Mouse (Mus musculus): ENCODE measurements at regions not wholly inside any gene's neighbourhood (a gene's known extent, or its start where the extent isn't known, plus 50 kb on each side); places are given as distances from the start of the nearest gene placed in this dataset.

- H3K9me3 ChIP-seq (replicated peaks): no peaks in the 10 kb centered on the region
- H3K27ac ChIP-seq (replicated peaks): no peak overlapping the region
- no peak for ATAC-seq (ENCODE audit: insufficient number of reproducible peaks, low FRiP score, low TSS enrichment, low read depth)
- WGBS: 83% methylated on average over 6 of the region's 6 CpGs
- H3K36me3 ChIP-seq: no peaks in the 10 kb centered on the region
- H3K4me2 ChIP-seq (replicated peaks): no peak overlapping the region
- no peak overlapping the region for H3K4me3 ChIP-seq (replicated peaks)
- no peaks in the 10 kb centered on the region for H3K4me1 ChIP-seq
- no peak overlapping the region for H3K9ac ChIP-seq
- H3K27me3 ChIP-seq: no peaks in the 10 kb centered on the region
Observed at GRCm38 (mm10) chr9:94378291-94378690, 159.6 kb downstream of the 1190002N15Rik start.

- no peaks in the 10 kb centered on the region for H3K9me3 ChIP-seq (replicated peaks)
- H3K9ac ChIP-seq: no peak overlapping the region
- WGBS: 58% methylated on average over 7 of the region's 7 CpGs
- H3K4me1 ChIP-seq: no peaks in the 10 kb centered on the region
- ATAC-seq (ENCODE audit: insufficient number of reproducible peaks, low FRiP score, low TSS enrichment, low read depth): no peak
- H3K27ac ChIP-seq (replicated peaks): no peak overlapping the region
- no peaks in the 10 kb centered on the region for H3K27me3 ChIP-seq
- no peaks in the 10 kb centered on the region for H3K36me3 ChIP-seq
- H3K4me2 ChIP-seq (replicated peaks): no peak overlapping the region
- H3K4me3 ChIP-seq (replicated peaks): no peak overlapping the region
Observed at GRCm38 (mm10) chr9:94377346-94378039, 160.4 kb downstream of the 1190002N15Rik start.

GRCm38 (mm10) chr9:94370976-94371375 is 166.9 kb downstream of the 1190002N15Rik start:
- no peak for ATAC-seq (ENCODE audit: insufficient number of reproducible peaks, low FRiP score, low TSS enrichment, low read depth)
- Histone ChIP-seq H3K27me3 (no peaks in the 10 kb centered on the region), H3K36me3 (no peaks in the 10 kb centered on the region), H3K4me3 (replicated peaks) (no peak overlapping the region), H3K4me2 (replicated peaks) (no peak overlapping the region), H3K9me3 (replicated peaks) (no peaks in the 10 kb centered on the region), H3K9ac (no peak overlapping the region), H3K27ac (replicated peaks) (no peak overlapping the region), H3K4me1 (no peaks in the 10 kb centered on the region)
- 71% methylated on average over 2 of the region's 2 CpGs for WGBS

- H3K27me3 ChIP-seq: no peaks in the 10 kb centered on the region
- no peak for ATAC-seq (ENCODE audit: insufficient number of reproducible peaks, low FRiP score, low TSS enrichment, low read depth)
- H3K9me3 ChIP-seq (replicated peaks): no peaks in the 10 kb centered on the region
- H3K4me1 ChIP-seq: no peaks in the 10 kb centered on the region
- H3K4me2 ChIP-seq (replicated peaks): no peak overlapping the region
- H3K36me3 ChIP-seq: no peaks in the 10 kb centered on the region
- no peak overlapping the region for H3K27ac ChIP-seq (replicated peaks)
- WGBS: 77% methylated on average over 7 of the region's 7 CpGs
- no peak overlapping the region for H3K9ac ChIP-seq
- no peak overlapping the region for H3K4me3 ChIP-seq (replicated peaks)
Observed at GRCm38 (mm10) chr9:94368231-94368936, 169.5 kb downstream of the 1190002N15Rik start.

- 41% methylated on average over 7 of the region's 7 CpGs for WGBS
- Histone ChIP-seq H3K27me3 (no peaks in the 10 kb centered on the region), H3K4me3 (replicated peaks) (no peak overlapping the region), H3K9me3 (replicated peaks) (no peaks in the 10 kb centered on the region), H3K27ac (replicated peaks) (no peak overlapping the region), H3K4me1 (peaks cover 3% of the 10 kb centered on the region; the same call in 1 of the 2 replicates), H3K9ac (no peak overlapping the region), H3K4me2 (replicated peaks) (no peak overlapping the region), H3K36me3 (no peaks in the 10 kb centered on the region)
- no peak; the same call in 1 of the 2 replicates for ATAC-seq (ENCODE audit: insufficient number of reproducible peaks, low FRiP score, low TSS enrichment, low read depth)
Observed at GRCm38 (mm10) chr9:94361877-94362697, 175.8 kb downstream of the 1190002N15Rik start.

GRCm38 (mm10) chr9:94361011-94361410 is 176.9 kb downstream of the 1190002N15Rik start:
- Histone ChIP-seq H3K9ac (no peak overlapping the region), H3K9me3 (replicated peaks) (no peaks in the 10 kb centered on the region), H3K4me2 (replicated peaks) (no peak overlapping the region), H3K4me3 (replicated peaks) (no peak overlapping the region), H3K36me3 (no peaks in the 10 kb centered on the region), H3K27ac (replicated peaks) (no peak overlapping the region), H3K4me1 (peaks cover 3% of the 10 kb centered on the region; the same call in 1 of the 2 replicates), H3K27me3 (no peaks in the 10 kb centered on the region)
- ATAC-seq (ENCODE audit: insufficient number of reproducible peaks, low FRiP score, low TSS enrichment, low read depth): no peak
- WGBS: 76% methylated on average over 2 of the region's 2 CpGs

DNA sequence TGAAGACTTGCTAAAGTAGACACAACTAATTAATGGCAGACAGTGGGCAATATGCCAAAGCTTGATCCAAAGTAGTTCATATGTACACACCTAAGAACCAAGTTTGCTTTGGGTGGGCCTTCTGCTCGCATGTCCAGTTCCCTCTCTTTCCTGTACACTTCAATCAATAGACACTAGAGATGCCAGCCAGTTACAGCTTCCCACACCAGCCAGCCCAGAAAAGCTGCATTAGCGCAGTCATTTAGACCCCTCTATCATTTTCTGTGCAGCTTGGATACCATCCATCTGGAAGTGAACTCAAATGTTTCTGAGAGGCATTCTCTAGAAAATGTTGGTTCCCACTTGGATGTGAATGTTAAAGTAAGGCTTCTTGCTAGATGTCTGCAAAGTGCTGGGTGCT is 179.7 kb downstream of the 1190002N15Rik start:
- 74% methylated on average over 2 of the region's 2 CpGs for WGBS
- no peak overlapping the region for H3K4me2 ChIP-seq (replicated peaks)
- no peak for ATAC-seq (ENCODE audit: insufficient number of reproducible peaks, low FRiP score, low TSS enrichment, low read depth)
- H3K9me3 ChIP-seq (replicated peaks): no peaks in the 10 kb centered on the region
- H3K36me3 ChIP-seq: no peaks in the 10 kb centered on the region
- peaks cover 3% of the 10 kb centered on the region; the same call in 1 of the 2 replicates for H3K4me1 ChIP-seq
- H3K27ac ChIP-seq (replicated peaks): no peak overlapping the region
- H3K4me3 ChIP-seq (replicated peaks): no peak overlapping the region
- H3K9ac ChIP-seq: no peak overlapping the region
- H3K27me3 ChIP-seq: no peaks in the 10 kb centered on the region

DNA sequence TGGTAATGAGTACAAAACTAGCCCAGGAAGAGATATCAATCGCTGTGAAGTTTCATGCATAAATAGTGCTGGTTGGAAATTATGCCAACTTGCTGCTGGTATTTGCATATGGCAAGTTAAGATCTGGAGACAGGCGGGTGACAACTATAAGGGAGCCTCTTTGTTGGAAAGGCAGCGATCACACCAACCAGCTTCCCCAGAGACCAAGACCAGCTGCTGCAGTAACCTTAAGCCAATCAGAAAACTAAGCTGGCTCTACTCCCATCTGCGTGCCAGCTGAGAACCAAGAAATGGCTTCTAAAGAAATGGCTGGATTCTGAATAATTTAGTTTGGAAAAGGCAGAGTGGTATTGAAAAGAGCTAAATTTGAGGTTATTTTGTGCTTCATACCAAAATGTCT is 195.9 kb downstream of the 1190002N15Rik start:
- 60% methylated on average over 4 of the region's 4 CpGs for WGBS
- Histone ChIP-seq H3K27me3 (no peaks in the 10 kb centered on the region), H3K4me1 (no peaks in the 10 kb centered on the region), H3K9me3 (replicated peaks) (no peaks in the 10 kb centered on the region), H3K4me2 (replicated peaks) (no peak overlapping the region), H3K9ac (no peak overlapping the region), H3K4me3 (replicated peaks) (no peak overlapping the region), H3K27ac (replicated peaks) (no peak overlapping the region; the same call in 1 of the 2 replicates), H3K36me3 (no peaks in the 10 kb centered on the region)
- no peak for ATAC-seq (ENCODE audit: insufficient number of reproducible peaks, low FRiP score, low TSS enrichment, low read depth)

DNA sequence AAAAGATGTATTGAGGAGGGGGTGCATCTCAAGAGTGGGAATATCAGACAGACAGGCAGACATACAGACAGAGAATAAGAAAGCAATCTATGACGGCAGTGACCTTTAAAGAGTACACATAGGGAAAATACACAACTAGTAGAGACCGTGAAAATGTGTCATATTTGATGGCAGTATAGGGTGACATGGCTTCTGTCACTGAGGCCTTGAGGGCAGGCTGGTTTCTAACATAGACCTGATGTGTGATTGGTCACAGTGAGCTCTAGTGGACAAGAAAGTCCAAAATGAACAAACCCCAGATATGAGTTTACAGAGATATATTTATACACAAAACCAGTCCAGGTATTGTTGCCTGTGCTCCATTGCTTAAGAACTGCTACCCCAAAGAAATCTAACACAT is 196.3 kb downstream of the 1190002N15Rik start:
- Histone ChIP-seq H3K27ac (replicated peaks) (no peak overlapping the region), H3K4me3 (replicated peaks) (no peak overlapping the region), H3K4me2 (replicated peaks) (no peak overlapping the region), H3K36me3 (no peaks in the 10 kb centered on the region), H3K4me1 (no peaks in the 10 kb centered on the region), H3K27me3 (no peaks in the 10 kb centered on the region), H3K9me3 (replicated peaks) (no peaks in the 10 kb centered on the region), H3K9ac (no peak overlapping the region)
- WGBS: 85% methylated on average over 2 of the region's 2 CpGs
- no peak for ATAC-seq (ENCODE audit: insufficient number of reproducible peaks, low FRiP score, low TSS enrichment, low read depth)

- no peaks in the 10 kb centered on the region for H3K9me3 ChIP-seq (replicated peaks)
- H3K27ac ChIP-seq (replicated peaks): no peak overlapping the region
- H3K27me3 ChIP-seq: no peaks in the 10 kb centered on the region
- no peak overlapping the region for H3K4me2 ChIP-seq (replicated peaks)
- WGBS: 39% methylated on average over 5 of the region's 5 CpGs
- H3K36me3 ChIP-seq: no peaks in the 10 kb centered on the region
- H3K4me1 ChIP-seq: no peaks in the 10 kb centered on the region
- no peak overlapping the region for H3K9ac ChIP-seq
- no peak overlapping the region for H3K4me3 ChIP-seq (replicated peaks)
- no peak for ATAC-seq (ENCODE audit: insufficient number of reproducible peaks, low FRiP score, low TSS enrichment, low read depth)
Observed at GRCm38 (mm10) chr9:94333450-94333849, 204.4 kb downstream of the 1190002N15Rik start.

DNA sequence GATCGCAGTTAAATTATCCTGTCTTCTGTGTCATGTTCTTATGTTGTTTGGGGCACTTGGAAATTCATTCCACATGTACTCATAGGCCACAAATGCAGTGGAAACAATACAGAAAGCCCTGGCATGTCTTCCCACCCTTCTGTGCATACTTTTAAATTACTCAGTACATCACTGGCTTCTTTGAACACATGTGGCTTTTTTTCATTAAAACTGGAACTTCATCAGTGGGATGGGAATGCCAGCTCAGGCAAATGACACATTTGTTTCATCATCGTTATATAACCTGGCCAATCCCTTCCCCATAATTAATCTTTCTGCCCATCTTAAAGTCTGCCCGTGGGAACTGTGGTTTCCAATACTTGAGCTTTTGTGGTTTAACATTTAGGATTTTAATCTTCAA is 214.9 kb downstream of the 1190002N15Rik start:
- no peak for ATAC-seq (ENCODE audit: insufficient number of reproducible peaks, low FRiP score, low TSS enrichment, low read depth)
- Histone ChIP-seq H3K36me3 (no peaks in the 10 kb centered on the region), H3K9ac (no peak overlapping the region), H3K4me2 (replicated peaks) (no peak overlapping the region), H3K27ac (replicated peaks) (no peak overlapping the region), H3K9me3 (replicated peaks) (no peaks in the 10 kb centered on the region), H3K4me1 (no peaks in the 10 kb centered on the region), H3K4me3 (replicated peaks) (no peak overlapping the region), H3K27me3 (no peaks in the 10 kb centered on the region)
- WGBS: 50% methylated on average over 3 of the region's 3 CpGs

Measured in embryonic facial prominence, embryonic 15.5 days (tissue).